Mouse (Mus musculus): ENCODE results near the gene Zdhhc7.
A peak's percentile ranks its signal among the peaks of the same experiment; 100 is the strongest.

Zdhhc7 gene

DNA sequence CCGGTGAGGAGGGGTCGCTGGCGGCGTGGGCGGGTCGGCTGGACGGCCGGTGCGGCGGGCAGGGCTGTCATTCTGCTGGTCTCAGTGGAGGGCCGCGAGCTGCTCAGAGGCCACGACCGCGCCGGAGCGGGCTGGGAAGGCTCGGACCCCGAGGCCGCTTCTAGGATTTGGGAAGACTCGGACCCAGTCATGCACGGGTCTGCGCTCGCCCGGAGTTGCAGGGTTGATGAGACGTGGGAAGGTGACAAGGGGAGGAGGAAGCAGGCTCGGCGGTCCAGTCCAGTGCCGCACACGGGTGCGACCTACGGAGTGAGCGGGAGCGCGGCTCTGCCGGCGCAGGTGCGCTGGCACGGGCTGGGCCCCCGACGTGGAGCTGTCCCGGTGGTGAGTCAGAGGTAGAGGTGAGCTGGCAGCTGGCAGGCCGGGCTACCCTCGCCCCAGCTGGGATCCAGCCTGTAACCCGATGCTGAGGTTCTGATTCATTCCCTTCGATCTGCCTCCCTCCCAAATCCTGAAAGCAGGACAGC, 13.1 kb upstream of the Zdhhc7 start:
- no peak for DNase-seq (ENCODE audit: low spot score in 2 of 2)

DNA sequence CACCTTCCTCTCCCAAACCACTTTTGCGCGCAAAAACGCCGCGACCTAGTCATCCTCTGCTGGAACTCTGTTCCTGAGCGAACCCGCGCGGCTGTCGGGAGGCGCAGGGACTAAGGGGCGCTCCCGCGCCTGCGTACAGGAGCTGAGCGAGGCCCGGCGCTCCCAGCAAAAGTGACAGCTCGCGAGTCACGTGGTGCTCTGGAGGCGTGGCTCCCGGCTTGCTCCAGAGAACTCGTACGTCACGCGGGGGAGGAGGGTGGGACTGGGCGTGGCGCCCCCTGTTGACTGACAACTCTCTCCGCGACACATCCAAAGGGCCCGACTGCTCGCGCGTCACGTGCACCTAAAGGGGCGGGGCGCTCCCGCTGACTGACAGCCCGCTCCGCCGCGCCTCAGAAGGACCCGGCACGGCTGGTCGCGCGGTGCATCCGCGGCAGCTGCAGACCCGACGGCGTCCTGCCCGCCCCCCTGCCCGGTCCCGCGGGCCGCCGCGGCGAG, 12.5 kb upstream of the Zdhhc7 start, which contains the start of gene 6430548M08Rik:
TSS of gene 6430548M08Rik (plus strand) at position 395 of the 498 bp plus-strand sequence.
- peak; percentile 98 to 99 for DNase-seq (ENCODE audit: low spot score in 2 of 2)

DNA sequence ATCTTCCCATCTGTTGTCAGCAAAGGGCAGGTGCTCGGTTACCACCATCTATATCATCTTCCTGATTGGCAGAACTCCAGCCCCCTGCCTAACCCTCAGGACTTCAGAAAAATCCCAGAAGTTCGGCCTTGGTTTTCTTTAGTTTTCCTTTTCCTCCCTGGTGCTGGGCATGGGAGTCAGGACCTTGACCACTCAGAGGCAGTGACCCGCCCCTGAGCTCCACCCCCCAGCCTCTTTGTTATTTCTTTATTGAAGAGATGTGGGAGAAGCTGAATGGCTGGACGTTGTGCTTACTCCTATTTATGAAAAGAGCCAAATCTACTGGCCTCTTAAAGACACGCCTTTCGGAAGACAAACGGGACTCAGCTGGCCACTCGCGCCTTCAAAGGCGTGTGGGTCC, 12.0 kb upstream of the Zdhhc7 start:
- DNase-seq (ENCODE audit: low spot score in 2 of 2), result no peak

DNA sequence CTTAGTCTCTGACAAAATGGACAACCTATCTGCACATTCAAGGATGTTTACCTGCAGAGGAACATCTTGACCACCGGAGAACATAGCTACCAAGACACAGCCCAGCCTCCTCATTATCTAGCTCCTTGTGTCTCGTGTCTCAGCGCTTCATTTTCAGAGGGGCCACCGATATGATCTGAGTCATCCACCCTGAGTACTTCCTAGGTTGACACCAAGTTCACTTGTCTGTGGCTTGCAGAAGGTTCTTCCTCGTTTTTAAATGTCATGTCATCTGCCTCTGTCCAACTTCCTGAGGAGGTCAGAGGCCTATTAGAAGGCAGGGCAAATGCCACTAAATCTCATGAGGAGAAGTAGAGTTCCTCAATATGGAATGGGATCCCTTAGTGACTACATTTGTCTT, 11.3 kb upstream of the Zdhhc7 start:
- no peak for DNase-seq (ENCODE audit: low spot score in 2 of 2)

DNA sequence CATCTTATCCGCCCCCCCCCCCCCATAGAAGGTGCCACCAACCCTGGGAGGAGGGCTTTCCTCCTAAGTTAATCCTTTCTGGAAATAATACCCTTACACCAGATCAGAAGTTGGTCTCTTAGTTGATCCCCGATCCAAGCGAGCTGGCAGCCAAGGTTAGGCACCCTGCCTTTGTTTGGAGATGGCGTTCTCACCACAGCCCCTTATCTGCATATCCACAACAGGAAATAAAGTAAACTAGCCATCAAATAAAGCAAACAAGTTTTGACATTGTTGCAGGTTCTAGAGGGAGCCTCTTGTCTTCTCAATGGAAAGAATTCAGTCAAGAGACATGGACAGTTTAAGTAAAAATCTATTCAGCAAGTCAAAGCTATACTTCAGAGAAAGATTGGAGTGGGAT, 10.1 kb upstream of the Zdhhc7 start:
- no peak for DNase-seq (ENCODE audit: low spot score in 2 of 2)

DNA sequence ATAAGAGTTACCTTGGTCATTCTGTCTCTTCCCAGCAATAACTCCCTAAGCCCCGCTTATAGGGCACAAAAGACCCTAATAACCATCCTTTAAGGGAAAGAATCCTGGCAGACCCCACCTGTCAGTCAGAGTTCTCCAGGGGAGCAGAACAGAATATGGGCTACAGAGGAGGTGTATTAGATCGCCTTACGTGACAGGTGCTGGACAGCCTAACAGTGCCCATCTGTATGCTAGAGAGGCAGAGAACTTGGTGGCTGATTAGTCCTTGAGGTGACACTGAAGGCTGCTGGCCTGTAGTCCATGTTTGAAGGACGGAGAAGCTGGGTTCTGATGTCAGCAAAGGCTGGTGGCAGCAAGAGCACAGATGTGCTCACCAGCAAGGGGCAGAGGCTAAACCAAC, 9.7 kb upstream of the Zdhhc7 start:
- no peak for DNase-seq (ENCODE audit: low spot score in 2 of 2)

DNA sequence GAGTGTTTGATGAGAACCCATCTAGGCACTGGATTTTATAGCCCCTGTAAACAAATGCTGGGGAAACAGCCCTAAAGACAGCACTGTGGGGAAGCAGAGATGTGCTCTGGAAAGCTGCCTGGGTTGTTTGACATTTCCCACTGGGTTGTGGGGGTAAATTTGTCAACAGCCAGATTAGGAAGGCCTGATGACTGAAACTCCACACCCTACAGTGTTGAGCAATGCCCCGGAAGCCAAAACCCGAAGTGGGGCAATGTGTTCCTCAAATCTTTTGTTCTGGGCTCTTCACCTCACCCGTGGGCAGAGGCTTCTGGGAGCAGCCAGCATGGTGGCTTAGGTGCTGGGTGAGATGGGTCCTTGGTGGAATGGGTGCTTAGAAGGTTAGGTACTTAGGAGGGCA, 7.9 kb upstream of the Zdhhc7 start:
- DNase-seq (ENCODE audit: low spot score in 2 of 2), result no peak

DNA sequence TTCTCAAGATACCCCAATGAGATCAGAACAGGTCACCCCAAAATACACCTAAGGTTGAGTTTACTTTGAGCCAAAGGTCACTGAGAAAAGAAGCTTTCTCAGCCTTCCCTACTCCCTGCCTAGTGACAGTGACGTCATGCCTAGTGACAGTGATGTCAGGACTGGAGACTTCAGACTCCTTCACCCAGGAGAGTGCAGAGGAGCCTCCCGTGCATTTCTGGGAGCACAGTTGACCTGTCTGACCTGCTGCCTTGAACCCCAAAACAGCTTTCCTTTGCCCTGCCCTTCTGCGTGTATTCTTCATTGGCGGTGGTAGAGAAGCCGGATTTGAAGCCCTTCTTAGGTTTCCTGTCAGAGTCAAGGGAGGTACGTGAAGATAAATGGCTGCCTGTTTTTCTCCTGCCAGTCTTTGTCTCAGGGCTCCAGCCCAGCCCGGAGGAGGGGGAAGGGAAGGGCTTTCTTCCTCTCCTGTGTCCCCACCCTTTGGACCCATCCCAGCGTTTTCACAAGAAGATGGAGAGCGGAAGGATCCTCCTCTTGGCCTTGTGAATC, 3.5 kb upstream of the Zdhhc7 start:
- DNase-seq (ENCODE audit: low spot score in 2 of 2), result no peak

DNA sequence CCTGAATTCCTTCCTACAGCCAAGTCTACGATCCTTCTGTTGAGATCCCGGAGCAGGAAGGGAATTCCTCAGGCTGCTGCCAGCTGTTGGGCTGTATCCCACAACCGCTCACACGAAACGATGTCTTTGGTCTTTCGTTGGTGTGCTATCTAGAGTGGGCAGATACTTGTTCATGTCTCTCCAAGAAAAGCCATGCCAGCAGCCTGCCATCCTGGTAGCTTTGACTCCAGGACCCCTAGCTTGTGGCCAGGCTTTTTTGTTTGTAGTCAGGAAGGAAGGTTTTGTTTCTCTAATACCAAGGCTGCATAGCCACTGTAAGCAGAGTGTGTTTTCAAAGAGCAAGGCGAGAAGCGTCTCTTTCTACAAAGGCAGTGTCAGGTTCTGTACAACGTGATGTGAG, 2.6 kb upstream of the Zdhhc7 start:
- DNase-seq (ENCODE audit: low spot score in 2 of 2), result no peak

DNA sequence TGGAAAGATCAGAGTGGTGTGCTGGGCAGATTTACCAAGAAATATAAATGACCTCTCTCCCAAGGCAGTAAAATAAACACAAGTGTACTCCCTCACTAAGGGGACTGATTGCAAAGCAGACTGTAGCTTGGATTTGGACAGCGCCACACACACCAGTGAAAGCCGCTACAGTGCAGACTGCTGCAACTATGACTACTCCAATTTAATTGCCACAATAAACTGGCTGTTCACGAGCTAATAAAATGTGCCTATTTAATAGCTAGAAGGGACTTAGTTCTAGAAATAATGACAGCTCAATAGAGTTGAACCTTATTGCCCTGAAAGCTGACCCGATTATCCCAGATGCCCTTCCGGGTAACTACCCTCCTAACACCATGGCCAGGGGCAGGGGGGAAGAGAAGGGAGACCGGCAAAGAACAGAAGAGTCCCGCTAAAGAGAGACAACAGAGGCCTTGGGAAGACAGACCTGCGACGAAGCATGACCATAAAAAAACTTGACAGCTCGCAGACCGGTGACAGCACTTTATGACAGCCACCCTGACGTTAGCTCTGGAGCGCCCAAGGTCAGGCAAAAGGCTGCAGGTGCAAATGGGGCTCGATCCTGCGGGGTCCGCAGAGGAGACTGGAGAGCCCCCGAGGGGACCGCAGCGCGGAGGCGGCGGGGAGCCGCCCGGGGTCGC, 754 bp downstream of the Zdhhc7 start:
- DNase-seq (ENCODE audit: low spot score in 2 of 2), result no peak

DNA sequence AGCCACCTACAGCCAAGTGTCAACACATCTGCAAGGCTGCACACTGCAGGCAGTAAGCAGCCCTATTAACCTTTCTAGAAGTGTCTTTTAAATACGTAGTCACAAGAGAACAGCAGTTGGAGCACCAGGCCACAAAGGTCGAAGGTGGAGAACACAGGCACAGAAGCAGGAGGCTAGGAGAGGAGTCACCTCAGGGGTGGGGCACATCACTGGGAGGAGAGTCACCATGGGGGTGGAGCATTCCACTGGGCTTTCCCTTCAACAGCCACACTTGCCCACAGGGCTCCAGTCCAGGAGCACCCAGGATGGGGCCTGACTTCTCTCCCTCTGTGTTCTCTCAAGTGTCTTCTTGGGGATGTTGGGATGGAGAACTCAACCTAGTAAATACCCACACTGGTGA, 4.8 kb downstream of the Zdhhc7 start:
- no peak for DNase-seq (ENCODE audit: low spot score in 2 of 2)

DNA sequence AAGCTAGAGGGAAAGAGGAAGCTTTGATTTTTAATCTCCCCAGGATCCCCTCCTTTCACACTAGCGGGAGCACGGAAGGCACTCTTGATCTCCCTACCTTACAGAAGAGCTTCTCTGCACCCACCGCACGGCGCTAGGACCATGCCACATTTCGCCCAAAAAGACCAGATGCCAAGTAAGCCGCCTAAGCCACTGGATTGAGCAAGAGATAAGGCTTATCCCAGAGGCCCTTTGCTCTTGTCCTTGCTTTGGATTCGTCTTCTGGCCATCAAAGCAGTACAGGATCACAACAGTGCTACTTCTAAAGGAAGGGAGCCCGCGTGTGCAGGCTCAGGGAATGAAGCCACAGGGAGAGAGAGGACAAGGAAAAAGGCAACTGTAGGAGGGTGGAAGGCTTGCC, 6.5 kb downstream of the Zdhhc7 start:
- DNase-seq (ENCODE audit: low spot score in 2 of 2), result no peak

DNA sequence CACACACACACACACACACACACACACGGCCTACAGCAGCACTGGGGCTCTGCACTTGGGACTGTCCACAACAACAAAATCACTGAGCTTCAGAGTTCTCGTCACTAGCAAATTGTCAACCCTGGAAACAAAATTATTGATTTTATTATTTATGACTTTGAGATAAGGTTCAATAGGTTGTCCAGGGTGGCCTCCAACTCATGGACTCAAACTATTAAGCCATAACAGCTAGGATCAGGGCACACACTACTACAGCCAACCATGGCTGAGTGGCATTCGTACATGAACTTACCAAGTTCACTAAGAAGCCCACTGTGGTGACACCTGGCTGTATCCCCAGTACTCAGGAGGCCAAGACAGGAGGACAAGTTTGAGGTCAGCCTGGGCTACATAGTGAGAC, 8.2 kb downstream of the Zdhhc7 start:
- DNase-seq (ENCODE audit: low spot score in 2 of 2), result no peak

DNA sequence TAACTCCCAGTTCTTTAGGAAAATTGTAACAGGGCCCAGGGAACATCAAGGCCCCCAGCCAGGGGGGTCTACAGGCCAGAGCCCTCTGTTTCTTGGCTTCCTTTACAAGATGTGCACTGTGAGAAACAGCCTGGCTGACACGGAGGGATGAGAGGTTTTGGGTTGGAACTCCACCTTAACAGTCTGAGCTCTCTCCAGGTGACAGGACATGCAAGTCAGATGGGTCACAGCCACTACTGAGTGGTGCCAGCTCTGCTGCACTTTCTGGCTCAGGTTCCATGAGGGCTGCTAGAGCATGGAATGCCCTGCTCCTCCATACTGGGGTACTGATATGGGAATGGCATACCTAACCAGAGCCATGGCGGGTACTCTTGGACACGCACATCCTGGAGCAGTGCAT, 10.2 kb downstream of the Zdhhc7 start:
- DNase-seq (ENCODE audit: low spot score in 2 of 2), result no peak

DNA sequence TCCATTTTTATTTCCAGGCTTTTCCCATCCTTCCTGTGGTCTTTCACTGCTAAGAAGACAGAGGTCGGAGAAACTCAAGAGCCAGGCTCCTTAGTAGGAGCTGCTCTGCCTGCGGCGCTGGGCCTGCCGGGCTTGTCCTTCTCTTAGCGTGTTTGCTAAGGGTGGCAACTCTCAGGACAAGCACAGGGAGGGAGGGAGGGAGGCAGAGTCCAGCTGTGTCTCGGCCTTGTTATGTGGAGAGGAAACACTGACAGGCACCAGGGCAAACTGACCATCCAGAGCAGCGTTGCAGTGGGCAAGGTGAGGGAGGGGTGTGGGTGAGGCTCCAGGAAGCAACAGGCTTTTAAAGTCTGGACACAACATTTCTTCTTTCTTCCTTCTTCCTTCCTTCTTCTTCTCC, 11.8 kb downstream of the Zdhhc7 start:
- no peak for DNase-seq (ENCODE audit: low spot score in 2 of 2)

DNA sequence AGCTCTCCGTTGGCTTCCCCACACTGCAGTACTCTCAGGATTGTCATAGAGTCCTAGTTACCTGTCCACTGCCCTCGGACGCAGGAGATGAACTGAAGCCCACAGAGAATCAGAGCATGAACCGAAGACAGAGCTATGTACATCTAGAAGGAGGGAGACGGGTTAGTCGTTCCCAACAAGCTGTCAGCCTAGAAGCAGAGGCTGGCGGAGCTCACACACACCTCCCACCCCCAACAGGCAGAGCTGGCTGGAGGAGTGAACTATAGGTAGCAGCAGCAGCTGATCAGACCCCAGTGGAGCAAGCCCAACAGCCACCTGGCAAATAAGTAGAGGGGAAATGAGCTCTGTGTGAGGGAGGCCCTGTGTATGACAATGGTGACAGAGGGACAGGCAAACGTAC, 16.5 kb downstream of the Zdhhc7 start:
- no peak for DNase-seq (ENCODE audit: low spot score in 2 of 2)

DNA sequence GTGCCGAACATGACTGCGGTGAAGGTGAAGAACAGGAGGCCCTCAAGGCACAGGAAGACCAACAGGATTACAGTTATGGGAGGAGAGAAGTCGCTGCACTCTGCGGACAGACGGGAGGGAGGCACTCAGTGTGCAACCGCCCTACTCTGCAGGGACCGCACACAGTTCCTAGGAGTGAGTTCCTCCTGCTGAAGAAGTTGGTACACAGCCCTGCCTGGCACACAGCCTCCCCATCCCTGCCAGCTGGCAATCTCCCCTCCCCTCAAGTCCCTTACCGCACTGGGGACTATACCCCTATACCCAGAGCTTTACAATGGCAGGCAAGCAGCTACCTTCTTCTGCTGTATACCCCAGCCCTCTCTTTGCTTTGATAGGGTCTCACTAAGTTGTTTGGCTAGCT, 18.0 kb downstream of the Zdhhc7 start:
- DNase-seq (ENCODE audit: low spot score in 2 of 2), result no peak

DNA sequence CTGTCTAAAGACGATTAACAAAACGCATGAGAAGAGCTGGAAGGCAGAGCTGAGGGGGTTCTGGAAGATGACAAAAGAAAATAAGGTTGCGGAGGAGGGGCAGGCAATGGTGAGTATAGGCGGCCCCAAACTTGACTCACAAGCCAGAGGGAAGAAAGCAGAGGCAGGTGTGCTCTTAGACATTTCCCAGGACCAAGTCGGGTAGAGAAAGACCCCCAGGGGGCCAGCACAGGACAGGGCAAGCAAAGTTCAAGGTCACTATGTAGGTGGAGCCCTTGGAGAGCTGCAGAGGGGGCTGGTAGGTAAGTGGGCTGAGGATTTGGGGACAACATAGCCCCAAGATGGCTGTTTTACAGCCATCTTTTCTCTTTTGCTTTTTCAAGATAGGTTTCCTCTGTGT, 21.9 kb downstream of the Zdhhc7 start:
- DNase-seq (ENCODE audit: low spot score in 2 of 2), result no peak

DNA sequence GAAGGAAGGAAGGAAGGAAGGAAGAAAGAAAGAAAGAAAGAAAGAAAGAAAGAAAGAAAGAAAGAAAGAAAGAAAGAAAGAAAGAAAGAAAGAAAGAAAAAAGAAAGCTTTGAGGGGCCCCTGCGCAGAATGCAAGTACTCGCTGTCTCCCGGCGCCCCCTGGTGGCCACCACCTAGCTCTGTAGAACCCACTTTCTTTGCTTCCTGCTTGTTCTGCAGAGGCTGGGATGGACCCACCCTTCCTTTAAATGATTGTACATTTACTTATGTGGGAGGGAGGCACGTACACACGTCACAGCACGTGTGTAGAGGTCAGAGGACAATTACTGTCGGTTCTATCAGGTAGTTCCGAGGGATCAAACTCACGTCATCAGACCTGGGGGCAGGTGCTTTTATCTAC, 23.2 kb downstream of the Zdhhc7 start:
- DNase-seq (ENCODE audit: low spot score in 2 of 2), result peak; percentile 47 to 63

DNA sequence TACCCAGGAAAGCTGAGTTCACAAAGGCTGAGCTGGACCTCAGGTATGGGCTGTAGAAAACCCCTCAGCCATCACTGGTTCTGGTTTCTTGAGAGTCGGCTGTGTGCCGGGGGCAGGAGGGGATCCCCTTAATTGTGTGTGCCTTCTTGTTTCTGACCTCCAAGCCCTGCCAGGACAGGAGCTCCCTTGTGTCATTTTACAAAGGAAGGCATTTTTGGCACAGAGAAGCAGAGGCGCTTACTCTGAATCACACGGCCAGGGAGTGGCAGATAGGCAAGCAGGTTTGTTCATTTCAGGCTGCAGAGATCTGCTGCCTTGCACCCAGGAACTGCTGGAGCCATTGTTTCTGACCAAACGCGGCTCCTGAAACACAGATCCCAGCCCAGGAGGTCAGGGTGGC, 25.9 kb downstream of the Zdhhc7 start:
- DNase-seq (ENCODE audit: low spot score in 2 of 2), result no peak

DNA sequence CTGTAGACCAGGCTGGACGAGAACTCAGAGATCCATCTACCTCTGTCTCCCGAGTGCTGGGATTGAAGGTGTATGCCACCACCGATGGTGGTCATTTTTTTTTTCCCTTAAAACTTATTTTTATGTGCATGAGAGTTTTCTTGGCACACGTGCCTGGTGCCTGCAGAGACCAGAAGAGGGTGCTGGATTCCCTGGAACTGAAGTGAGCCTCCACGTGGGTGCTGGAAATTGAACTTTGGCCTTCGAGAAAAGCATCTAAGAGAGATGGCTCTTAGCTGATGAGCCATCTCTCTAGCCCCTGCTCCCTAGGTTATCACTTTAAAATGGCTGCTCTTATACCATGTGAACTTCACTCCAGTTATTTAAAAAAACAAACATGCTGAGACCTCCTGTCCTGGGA, 26.8 kb downstream of the Zdhhc7 start:
- no peak for DNase-seq (ENCODE audit: low spot score in 2 of 2)

DNA sequence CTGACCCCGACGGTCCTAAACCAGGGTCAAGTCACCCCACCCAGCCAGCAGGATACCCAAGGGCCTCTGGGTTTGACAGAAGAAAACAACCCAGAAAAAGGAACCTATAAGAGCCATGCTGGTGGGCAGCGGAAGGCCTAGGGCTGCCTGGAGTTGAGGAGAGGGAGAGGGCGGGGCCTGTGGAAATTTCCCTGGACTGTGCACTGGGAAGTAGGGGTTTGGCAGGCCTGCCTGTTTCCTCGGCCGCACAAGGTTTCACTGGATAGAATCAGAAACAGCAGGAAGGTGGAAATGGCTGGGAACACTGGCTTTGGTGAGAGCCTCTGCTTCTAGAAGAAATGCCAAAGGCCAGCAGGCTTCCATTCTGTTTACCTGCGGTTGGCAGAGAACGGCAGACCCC, 28.5 kb downstream of the Zdhhc7 start:
- DNase-seq (ENCODE audit: low spot score in 2 of 2), result no peak

DNA sequence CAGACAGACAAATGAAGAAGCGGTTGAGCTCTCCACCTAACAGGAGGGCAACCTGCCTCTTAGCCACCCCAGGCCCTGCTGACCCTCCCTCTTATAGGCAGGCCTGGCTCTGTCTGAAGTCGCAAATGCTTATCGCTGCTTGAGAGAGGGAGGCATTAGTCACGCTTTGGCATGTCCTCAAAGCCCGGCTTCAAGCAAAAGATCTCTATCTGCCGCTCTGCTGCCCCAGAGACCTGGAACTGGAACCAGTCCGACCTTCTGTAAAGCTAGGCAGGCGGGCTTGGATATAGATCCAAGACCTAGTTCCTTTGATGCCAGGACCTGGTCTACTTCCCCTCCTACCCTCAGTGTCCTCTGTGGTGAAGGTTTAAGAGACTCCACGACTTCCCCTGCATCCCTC, 29.0 kb downstream of the Zdhhc7 start:
- DNase-seq (ENCODE audit: low spot score in 2 of 2), result no peak

DNA sequence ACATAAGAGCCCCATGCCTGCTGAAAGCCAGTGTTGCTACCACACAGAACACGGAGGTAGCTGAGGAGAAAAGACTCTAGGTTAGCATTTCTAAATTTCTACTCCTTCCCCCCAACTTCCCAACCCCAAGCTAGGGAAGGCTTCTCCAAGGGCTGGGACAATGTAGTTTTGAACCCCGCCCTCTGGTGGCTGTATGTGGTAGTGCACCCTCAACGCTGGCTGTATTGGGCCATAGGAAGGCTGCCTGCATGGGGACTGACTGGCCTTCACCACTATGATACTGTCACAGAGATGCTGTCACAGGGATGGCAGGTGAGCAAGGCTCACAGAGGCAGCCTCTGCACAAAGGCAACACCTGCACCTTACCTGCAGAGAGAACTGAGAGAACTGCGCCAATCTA, 29.6 kb downstream of the Zdhhc7 start:
- peak; percentile 44 to 59 for DNase-seq (ENCODE audit: low spot score in 2 of 2)

All from spleen, postnatal 14 days (tissue).